Mouse (Mus musculus): Measurements from ENCODE around the gene Atg4d.
A peak's percentile ranks its signal among the peaks of the same experiment; 100 is the strongest.
"Not testable (repeated sequence)": the region's sequence is repeated elsewhere in the genome, so short reads cannot be mapped to it uniquely, and the experiment has no call there.

Gene Atg4d

GRCm38 (mm10) chr9:21314367-21315140 lies 49.5 kb downstream of the Atg4d start:
- DNase-seq (ENCODE audit: low spot score) = no peak

DNA sequence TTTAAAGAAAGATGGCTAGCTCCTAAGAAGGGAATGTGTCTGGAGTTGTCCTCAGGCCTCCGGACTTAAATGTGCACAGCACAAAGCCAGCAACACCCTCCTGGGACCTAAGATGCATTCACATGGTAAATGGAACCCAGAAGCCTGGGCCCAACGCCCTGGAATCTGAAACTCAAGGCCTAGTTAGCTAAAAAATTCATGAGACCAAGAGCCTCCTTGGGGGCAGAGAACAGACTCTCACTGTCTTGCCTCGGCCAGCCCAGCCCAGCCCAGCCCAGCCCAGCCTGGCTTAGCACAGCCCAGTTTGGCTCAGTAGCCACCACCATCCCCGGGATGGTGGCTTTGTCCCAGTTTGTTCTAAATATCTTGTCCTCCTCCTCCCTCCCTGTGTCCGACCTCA lies 50.3 kb downstream of the Atg4d start:
- no peak for DNase-seq (ENCODE audit: low spot score)

DNA sequence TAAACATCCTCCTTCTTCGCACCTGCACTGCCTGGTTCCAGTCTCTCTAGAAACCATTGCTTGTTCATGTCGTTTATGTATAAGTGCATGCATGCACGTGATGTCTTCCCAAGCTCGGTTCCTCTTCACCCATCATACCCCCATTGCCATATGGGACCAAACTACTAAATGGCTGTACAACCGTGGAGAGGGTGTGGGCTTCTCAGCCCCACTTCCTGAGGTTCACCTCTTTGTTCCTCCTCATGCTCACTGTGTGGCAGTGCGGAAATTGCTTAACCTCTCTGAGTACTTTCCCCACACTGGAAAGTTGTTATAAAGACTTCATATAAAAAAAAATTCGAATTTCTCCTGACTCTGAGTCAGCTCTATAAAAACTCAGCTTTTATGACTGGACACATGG lies 51.6 kb downstream of the Atg4d start:
- DNase-seq (ENCODE audit: low spot score) = no peak

DNA sequence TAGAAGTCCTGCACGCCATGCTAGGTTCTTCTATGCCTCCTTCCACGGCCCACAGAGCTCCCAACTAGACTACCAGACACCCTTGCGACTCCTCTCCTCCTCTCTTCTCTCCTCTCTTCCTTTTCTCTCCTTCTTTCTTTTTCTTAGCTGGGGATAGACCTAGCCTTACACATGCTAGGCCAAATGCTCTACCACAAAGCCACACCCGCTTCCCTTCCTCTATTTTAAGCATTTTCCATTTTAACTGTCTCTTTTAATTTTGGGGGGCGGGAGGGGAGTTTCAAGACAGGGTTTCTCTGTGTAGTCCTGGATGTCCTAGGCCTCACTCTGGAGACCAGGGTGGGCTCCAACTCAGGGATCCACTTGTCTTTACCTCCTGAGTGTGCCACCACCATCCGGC lies 53.7 kb downstream of the Atg4d start:
- DNase-seq (ENCODE audit: low spot score) = no peak

DNA sequence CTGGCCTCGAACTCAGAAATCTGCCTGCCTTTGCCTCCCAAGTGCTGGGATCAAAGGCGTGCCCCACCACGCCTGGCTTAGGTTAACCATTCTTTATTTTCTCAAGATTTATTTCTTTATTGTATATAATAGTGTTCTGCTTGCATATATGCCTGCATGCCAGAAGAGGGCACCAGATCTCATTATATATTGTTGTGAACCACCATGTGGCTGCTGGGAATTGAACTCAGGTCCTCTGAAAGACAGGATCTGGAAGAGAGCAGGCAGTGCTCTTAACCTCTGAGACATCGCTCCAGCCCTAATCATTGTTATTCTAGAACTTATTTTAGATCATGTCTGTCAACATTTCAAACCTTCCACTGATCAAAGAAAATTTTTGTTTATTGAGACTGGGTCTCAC lies 54.4 kb downstream of the Atg4d start:
- no peak for DNase-seq (ENCODE audit: low spot score)

DNA sequence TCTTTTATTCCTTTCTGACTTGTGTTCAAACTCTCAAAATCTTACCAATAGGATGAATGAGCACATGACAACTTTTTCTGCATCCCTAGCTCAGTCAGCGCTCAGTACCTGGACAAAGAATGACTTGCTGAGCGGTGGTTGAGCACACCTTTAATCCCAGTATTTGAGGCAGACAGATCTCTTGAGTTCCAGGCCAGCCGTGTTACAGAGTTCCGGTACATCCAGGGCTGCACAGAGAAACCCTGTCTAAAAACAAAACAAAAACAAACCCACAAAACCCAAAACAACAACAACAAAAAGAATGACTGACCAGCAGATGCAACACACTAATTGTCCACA lies 55.2 kb downstream of the Atg4d start:
- DNase-seq (ENCODE audit: low spot score) = no peak

DNA sequence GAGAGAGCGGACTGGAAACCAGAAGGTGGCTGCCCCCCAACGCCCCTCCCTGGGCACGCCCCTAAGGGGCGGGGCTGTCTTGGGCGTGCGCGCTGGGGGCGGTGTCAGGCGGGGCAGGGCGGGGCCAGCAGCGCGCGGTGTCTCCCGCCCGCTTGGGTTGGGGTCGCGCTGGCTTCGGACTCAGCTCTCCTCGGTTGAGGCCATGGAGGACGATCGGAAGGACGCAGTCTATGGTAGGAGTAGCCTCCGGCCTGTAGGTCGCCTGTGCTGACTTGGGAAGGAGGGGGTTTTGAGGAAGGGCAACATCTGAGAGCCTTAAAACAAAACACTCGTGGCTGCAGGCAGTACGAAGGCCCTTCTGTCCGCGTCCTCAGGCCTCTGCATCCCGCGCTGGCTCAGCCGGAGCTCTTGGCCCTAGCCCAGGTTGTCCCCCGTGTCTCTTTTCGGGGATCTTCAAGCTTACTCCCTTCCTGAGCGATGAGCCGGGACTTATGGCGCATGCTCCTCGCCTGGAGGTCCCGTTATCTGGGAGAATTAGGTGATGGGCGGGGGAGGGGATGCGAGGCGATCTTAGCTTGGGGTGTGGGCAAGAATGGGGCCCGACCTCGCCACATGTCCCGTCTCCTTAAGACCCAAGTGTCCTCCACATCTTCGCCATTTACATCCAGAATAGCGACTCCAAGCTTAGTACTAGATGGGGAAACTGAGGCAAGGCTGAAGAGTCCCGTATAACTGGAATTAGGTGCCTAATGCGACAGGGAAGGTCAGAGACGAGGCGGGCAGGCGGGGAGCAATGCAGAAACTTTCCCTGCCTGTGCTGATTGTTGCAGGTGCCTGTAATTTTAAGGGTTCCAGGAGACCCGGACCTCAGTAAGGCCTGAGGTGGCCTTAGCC lies 55.8 kb downstream of the Atg4d start, which contains the start of gene Slc44a2:
Gene Slc44a2 (plus strand): TSS at position 80 of the 894 bp plus-strand sequence.
- peak; percentile 82 for DNase-seq (ENCODE audit: low spot score)

GRCm38 (mm10) chr9:21321513-21321835 lies 56.4 kb downstream of the Atg4d start:
- DNase-seq (ENCODE audit: low spot score) = peak; percentile 58

GRCm38 (mm10) chr9:21322211-21322916 lies 57.3 kb downstream of the Atg4d start:
- no peak for DNase-seq (ENCODE audit: low spot score)

- DNase-seq (ENCODE audit: low spot score) = not testable (repeated sequence)
These were observed 57.8 kb downstream of the Atg4d start for GRCm38 (mm10) chr9:21322917-21323297.

DNA sequence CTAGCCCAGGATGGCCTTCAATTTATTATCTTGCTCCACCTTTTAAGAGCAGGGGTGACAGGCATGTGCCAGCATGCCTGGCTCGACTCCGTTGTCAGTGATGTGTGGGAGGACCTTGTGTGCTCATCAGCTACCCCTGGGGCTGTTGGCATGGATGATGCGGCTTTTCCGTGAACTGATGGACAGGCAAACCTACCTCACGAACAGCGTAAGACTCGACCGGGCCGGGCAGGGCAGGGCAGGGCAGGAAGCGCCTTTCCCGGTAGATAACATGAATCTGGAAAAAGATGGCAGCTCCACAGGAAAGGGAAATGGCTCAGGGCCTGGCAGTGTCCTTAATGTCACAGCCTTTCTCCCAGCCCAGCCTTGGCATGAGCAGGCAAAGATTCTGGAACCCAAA lies 59.2 kb downstream of the Atg4d start:
- DNase-seq (ENCODE audit: low spot score) = no peak
